Mouse (Mus musculus) cortical plate, adult 2 months (tissue): ENCODE measurements around the gene Gm10663. TPM values are rescaled to one million over a fixed set of nuclear protein-coding genes. Genes with fewer than 3 reads are reported as not detected.

Experiments used
- H3K27ac ChIP-seq: fragments of 200-500 bp; 2 replicates; pipeline ENCODE4 v1.5.1; 2012; ENCODE audit warnings: low read length, control low read depth, inconsistent platforms; ENCODE audit not compliant: insufficient read depth
- H3K4me1 ChIP-seq: fragments of 200-500 bp; 2 replicates; pipeline ENCODE4 v1.6.1; 2011; ENCODE audit warnings: low read length; ENCODE audit not compliant: control insufficient read depth, insufficient read depth
- H3K4me3 ChIP-seq: fragments of 200-500 bp; 2 replicates; pipeline ENCODE4 v1.5.1; 2011; ENCODE audit warnings: mild to moderate bottlenecking, low read length, control low read depth; ENCODE audit not compliant: insufficient read depth
- CTCF ChIP-seq: fragments of 200-500 bp; IDR thresholded peaks from 2 replicates; pipeline ENCODE4 v1.5.1; 2011; ENCODE audit warnings: mild to moderate bottlenecking, control low read depth, low read length; ENCODE audit not compliant: insufficient read depth; ENCODE audit errors: extremely low read depth
- POLR2A ChIP-seq: fragments of 200-500 bp; IDR thresholded peaks from 2 replicates; pipeline ENCODE4 v1.6.1; 2011; ENCODE audit warnings: mild to moderate bottlenecking, low read length, control low read depth; ENCODE audit not compliant: insufficient read depth; ENCODE audit errors: extremely low read depth
- polyA plus RNA-seq: library from polyadenylated mRNA; depleted of rRNA; stranded (reverse); fragments of >200 nt; gene quantifications from 2 replicates; pipeline ENCODE4 v1.2.3, GENCODE M21; 2012; rRNA removed

Gene Gm10663
- polyA plus RNA-seq = not detected in 2 replicates

DNA sequence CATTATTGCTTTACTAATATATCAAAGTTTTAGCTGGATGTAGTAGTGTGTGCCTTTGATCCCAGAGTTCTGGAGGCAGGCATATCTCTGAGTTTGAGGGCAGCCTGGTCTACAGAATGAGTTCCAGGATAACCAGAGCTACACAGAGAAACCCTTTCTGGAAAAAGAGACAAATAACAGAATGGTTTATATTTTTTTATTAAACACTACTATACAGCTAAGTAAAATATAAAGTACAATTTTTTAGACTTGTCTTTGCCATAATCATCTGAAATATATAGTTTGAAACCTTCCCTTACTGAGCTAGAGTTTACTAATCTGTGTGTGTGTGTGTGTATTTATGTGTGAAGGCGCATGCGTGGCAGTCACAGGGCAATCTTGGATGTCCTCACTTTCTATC is at the start of gene Gm10663:
TSS of gene Gm10663 (plus strand) at position 301 of the 400 bp plus-strand sequence.
- TF ChIP-seq CTCF = no peak
- TF ChIP-seq POLR2A = no peak
- no peak within 1 kb of the TSS for H3K27ac ChIP-seq

DNA sequence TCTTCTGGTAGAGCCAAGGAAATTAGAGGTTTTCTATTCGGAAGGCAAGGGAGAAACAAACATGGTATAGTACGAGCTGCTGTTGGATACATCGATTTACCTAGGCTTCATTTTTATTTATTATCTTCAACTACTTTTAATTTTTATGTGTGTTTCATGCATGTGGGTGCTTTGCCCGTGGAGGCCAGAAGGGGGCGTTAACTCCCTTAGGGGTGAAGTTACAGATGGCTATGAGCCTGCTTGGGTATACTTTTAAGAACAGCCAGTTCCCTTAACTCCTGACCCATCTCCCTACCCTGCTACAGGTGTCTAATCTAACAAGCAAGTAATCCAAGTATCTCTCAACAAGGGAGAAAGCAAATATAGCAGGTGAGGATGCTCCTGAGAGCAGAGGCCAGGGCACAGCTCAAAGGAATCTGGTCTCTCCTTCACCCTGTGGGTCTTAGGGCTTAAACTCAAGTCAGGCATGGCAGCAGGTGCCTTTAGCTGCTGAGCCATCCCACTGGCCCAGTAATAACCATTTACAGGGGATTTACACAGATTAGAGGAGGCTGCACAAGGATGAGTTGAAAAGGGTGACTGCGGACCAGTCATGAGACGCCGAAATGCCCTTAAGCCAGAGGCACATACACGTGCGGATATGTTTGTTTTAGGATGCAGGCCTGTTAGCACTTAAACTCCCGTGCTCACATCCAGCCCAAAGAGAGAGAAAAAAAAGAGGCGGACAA is 45.7 kb upstream of the Gm10663 start:
- TF ChIP-seq CTCF (no peak), POLR2A (no peak)
- H3K27ac ChIP-seq = no peak overlapping the region
- no peaks in the 10 kb centered on the region for H3K4me1 ChIP-seq
- H3K4me3 ChIP-seq = no peak overlapping the region

More for the DNA sequence above, at the start of gene Gm10663:
- Histone ChIP-seq H3K4me1 (no peaks in the 10 kb centered on the region), H3K4me3 (no peak within 1 kb of the TSS)

DNA sequence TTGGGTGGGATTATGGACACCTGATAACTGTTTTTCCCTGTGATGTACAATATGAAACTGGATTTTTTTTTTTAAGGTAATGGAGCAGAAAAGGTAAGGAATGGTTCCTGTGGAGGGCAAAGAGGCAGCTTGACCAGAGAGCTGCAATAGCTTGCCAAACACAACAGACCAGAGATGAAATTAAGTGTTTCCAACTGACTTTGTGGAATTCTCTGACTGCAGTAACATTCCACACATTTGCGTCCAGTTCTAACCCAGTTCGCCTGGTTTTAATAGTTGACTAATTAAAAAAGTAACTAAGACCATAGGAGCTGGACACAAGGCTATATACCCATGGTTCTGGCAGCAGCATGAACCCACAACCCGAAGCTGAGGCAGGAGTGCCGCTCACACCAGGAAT is 45.1 kb upstream of the Gm10663 start:
- Histone ChIP-seq H3K27ac (no peak overlapping the region), H3K4me3 (no peak overlapping the region), H3K4me1 (no peaks in the 10 kb centered on the region)
- no peak for TF ChIP-seq CTCF
- no peak for TF ChIP-seq POLR2A

DNA sequence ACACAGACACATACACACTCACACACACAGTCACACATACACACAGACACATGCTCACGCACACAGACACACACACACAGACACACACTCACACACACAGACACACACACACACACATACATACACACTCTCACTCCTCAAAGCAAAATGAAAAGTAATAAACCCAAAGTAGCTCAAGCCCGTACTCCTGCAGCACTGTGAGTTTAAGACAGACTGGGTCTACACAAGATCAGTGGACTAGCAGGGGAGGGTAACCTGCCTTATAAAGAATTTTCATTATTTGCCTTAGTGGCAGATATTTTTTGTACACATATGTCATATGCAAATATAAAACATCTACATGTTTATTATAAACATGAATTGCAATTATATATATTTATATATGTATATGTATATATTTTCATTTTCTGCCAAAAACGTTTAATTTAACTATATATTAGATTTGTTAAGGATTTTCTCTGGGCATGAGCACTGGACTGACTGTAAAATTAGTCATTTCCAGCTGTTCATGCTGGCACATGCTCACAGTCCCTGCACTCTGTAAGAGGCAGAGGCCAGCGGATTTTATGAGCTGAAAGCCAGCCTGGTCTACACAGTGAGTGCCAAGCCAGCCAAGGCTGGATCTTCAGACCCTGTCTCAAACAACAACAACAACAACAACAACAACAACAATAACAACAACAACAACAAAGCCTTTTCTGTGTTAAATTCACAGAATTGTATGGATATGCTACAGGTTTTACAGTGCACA is 43.9 kb upstream of the Gm10663 start:
- H3K4me3 ChIP-seq = no peak overlapping the region
- TF ChIP-seq CTCF (no peak), POLR2A (no peak)

DNA sequence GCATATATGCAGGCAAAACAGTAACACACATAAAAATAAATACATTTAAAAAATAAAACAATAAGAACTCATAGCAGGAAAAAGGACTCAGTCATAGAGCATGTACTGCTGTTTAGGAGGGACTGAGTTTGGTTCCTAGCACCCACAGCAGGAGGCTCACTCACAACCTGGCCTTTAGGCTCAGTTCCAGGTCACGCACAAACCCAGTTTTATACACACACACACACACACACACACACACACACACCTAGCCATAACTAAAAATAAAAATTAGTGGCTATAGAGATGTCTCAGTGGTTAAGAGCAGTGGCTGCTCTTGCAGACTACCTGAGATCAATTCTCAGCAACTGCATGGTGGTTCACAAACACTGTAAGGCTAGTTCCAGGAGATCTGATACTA is 42.7 kb upstream of the Gm10663 start:
- TF ChIP-seq CTCF (no peak), POLR2A (no peak)
- no peak overlapping the region for H3K4me3 ChIP-seq

More for the DNA sequence above, 43.9 kb upstream of the Gm10663 start:
- Histone ChIP-seq H3K27ac (no peak overlapping the region), H3K4me1 (no peaks in the 10 kb centered on the region)

DNA sequence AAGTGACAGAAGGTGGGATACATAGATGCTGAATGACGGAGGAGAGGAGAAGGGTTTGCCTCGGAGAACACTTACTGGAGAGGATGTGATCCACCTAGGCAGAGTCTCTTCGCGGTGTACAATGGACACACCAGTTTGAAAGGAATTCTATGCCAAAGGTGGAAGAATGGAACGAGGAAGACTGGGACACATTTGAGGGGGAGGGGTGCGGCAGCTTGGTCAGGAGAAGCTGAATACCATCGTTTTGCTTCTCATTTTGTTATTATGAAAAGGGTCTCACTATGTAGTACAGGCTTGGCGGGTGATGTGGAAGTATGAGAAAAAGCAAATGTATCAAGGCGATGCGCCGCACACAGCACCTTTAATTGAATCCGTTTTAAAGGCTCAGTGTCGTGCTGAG is 41.8 kb upstream of the Gm10663 start:
- no peak overlapping the region for H3K4me3 ChIP-seq
- H3K27ac ChIP-seq = no peak overlapping the region
- TF ChIP-seq CTCF (no peak), POLR2A (no peak)
- no peaks in the 10 kb centered on the region for H3K4me1 ChIP-seq

More for the DNA sequence above, 42.7 kb upstream of the Gm10663 start:
- no peak overlapping the region for H3K27ac ChIP-seq
- H3K4me1 ChIP-seq = no peaks in the 10 kb centered on the region

DNA sequence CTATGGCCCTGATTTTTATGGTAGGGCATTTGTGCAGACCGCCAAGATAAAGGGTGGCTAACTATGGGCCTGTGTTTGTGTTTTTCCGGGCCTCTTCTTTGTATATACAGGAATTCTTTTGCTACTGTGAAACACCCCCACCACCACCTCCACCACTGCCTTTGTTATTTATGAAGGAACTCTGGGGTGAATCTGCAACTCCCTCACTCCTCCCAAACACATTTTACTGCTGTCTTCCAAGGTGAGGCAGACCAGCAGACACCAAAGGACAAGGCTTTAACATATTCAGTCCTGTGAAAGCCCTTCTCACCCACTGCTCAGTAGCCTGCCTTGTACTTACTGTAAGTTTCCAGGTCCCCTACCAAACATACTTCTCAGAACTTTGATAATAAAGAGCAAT is 40.7 kb upstream of the Gm10663 start:
- Histone ChIP-seq H3K27ac (no peak overlapping the region), H3K4me3 (no peak overlapping the region), H3K4me1 (no peaks in the 10 kb centered on the region)
- no peak for TF ChIP-seq POLR2A
- TF ChIP-seq CTCF = no peak

DNA sequence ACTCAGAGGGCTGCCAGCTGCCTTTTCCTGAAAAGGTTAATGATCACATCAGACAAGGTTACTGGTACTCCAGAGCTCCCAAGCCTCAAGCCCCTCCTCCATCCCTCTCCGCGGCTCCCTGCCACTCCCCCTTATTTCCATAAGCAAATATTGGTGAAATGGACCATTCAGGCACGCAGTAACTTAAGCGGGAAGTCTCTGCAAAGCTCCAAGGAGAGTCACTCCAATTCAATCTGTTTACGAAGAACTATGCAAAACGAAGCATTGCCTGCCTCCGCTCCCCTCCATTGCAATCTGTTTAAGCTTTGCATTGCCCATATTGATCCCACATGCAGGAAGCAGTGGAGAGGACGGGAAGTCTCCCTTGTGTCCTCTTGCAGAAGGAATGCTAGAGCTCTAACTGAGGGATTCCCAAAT is 37.7 kb upstream of the Gm10663 start, which contains the start of gene Apela:
TSS of gene Apela (minus strand) at position 220 of the 417 bp plus-strand sequence.
- no peak within 1 kb of the TSS for H3K4me3 ChIP-seq
- TF ChIP-seq POLR2A (no peak), CTCF (no peak)

DNA sequence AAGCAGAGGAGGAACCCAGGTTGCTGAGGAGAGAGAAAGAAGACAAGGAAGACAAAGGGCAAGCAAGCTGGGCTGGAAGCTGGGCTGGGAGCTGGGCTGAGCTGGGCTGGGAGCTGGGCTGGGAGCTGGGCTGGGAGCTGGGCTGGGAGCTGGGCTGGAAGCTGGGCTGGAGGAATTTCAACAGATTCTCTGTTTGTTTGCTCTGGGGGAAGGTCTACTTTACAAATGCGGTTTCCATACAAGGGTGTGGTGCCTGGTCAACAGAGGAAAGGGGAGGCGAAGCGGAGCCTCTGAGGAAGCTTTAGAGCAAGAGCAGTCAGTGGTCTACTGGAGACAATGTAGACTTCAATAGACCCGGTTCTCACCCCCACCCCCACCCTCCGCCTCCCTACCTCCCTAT is 28.3 kb upstream of the Gm10663 start:
- TF ChIP-seq CTCF = no peak
- TF ChIP-seq POLR2A = no peak
- Histone ChIP-seq H3K4me3 (no peak overlapping the region), H3K27ac (no peak overlapping the region), H3K4me1 (no peaks in the 10 kb centered on the region)

More for the DNA sequence above, 37.7 kb upstream of the Gm10663 start, which contains the start of gene Apela:
- Histone ChIP-seq H3K27ac (no peak within 1 kb of the TSS), H3K4me1 (no peaks in the 10 kb centered on the region)

DNA sequence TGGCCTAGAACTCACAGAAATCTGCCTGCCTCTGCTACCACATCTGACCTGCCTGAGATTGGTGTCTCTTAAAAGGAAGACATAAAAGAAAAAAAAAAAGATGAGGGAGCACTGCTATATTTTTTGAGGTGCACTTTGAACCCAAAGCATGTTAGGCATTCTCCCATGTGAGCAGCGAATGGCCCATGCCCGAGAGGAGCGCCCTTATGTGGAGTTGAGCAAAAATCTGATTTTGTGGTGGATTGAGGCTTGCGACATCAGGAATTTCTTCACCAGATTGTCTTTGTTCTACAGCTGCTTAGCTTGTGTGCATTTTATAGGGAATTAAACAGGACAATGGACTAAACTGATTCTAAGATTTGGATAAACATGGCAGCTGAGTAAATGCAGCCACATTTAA is 27.6 kb upstream of the Gm10663 start:
- H3K4me3 ChIP-seq = no peak overlapping the region
- H3K27ac ChIP-seq = no peak overlapping the region
- TF ChIP-seq POLR2A = no peak
- TF ChIP-seq CTCF = no peak
- H3K4me1 ChIP-seq = no peaks in the 10 kb centered on the region
